Mouse (Mus musculus): ENCODE results near the gene Vps13c. TPM values are rescaled to one million over a fixed set of nuclear protein-coding genes. Genes with fewer than 3 reads are reported as not detected.

Gene Vps13c
- total and polyA plus RNA-seq, 3 experiments = 10.8 to 25.7 (median 18.4) TPM

- peaks cover 6 to 18% of the 10 kb centered on the region in 2 experiments for H3K4me1 ChIP-seq (ENCODE audit: control insufficient read depth in 1 of 2, insufficient read depth in 2 of 2)
- no peak overlapping the region for H3K4me2 ChIP-seq (ENCODE audit: insufficient read depth, low read depth, poor library complexity, severe bottlenecking)
- in situ Hi-C loops (cut with MboI; ENCODE audit: low pct_ligation_motif_present, low pct_unique_long_range_greater_than_20kb, low sequenced_read_pairs) = no loop called here
- no peak overlapping the region; the same call in 1 of the 2 replicates for H3K27ac ChIP-seq (ENCODE audit: insufficient read depth, low read depth)
- no peaks in the 10 kb centered on the region for H3K27me3 ChIP-seq (replicated peaks)
- H3K79me2 ChIP-seq (replicated peaks; ENCODE audit: control insufficient read depth, extremely low read depth, insufficient read depth, poor library complexity, severe bottlenecking) = no peaks in the 10 kb centered on the region
- no peaks in the 10 kb centered on the region for H3K9me3 ChIP-seq (replicated peaks; ENCODE audit: low read length)
- H3K9ac ChIP-seq (ENCODE audit: insufficient read depth, low read depth) = no peak overlapping the region
- dilution Hi-C loops (cut with MboI; ENCODE audit: extremely low pct_ligation_motif_present, extremely low pct_unique_long_range_greater_than_20kb, low sequenced_read_pairs) = no loop called here
- no peaks in the 10 kb centered on the region for H3K36me3 ChIP-seq (replicated peaks in 1 of 2; ENCODE audit: control insufficient read depth in 1 of 2, insufficient read depth in 1 of 2, low read length in 1 of 2)
- TF ChIP-seq KAT2A (IDR thresholded peaks at IDR 0.05; ENCODE audit: insufficient replicate concordance, low read length) = no peak
- no peak for TF ChIP-seq GABPA (IDR thresholded peaks at IDR 0.05; ENCODE audit: insufficient replicate concordance, low read depth, low read length)
- TF ChIP-seq MEF2A (IDR thresholded peaks at IDR 0.05; ENCODE audit: borderline replicate concordance, low read depth, low read length) = peak; percentile 91
- TF ChIP-seq CTCF (conservative IDR thresholded peaks at IDR 0.05 in 1 of 2, IDR thresholded peaks at IDR 0.05 in 1 of 2; ENCODE audit: low read depth in 2 of 2, low read length in 2 of 2) = no peak
- no peak for TF ChIP-seq ZMIZ1 (IDR thresholded peaks at IDR 0.05; ENCODE audit: low read depth, low read length)
- TF ChIP-seq IRF4 (IDR thresholded peaks at IDR 0.05; ENCODE audit: low read depth, low read length) = peak; percentile 51
- TF ChIP-seq RCOR1 (conservative IDR thresholded peaks at IDR 0.05; ENCODE audit: low read depth, low read length) = no peak
- TF ChIP-seq NELFE (IDR thresholded peaks at IDR 0.05; ENCODE audit: low read depth, low read length) = no peak
- peak; percentile 54 for TF ChIP-seq EP300 (IDR thresholded peaks at IDR 0.05; ENCODE audit: low read length)
- TF ChIP-seq ELF1 (IDR thresholded peaks at IDR 0.05; ENCODE audit: low read depth, low read length) = 0 out of 2 replicates have a peak, but pooled peaks have one; percentile 27
- TF ChIP-seq ZC3H11A (IDR thresholded peaks at IDR 0.05; ENCODE audit: low read depth, low read length) = no peak
- 0 out of 2 replicates have a peak, but pooled peaks have one; percentile 9 for TF ChIP-seq JUN (IDR thresholded peaks at IDR 0.05; ENCODE audit: insufficient read depth, low read depth, low read length)
- no peak for TF ChIP-seq POLR2AphosphoS2 (IDR thresholded peaks at IDR 0.05; ENCODE audit: low read depth, low read length)
- no peak for TF ChIP-seq HCFC1 (IDR thresholded peaks at IDR 0.05; ENCODE audit: low read depth, low read length)
- no peak for TF ChIP-seq MYC (IDR thresholded peaks at IDR 0.05; ENCODE audit: low read depth, low read length)
- no peak for TF ChIP-seq NRF1 (IDR thresholded peaks at IDR 0.05; ENCODE audit: low read depth, low read length)
- TF ChIP-seq SIN3A (IDR thresholded peaks at IDR 0.05; ENCODE audit: low read length) = no peak
- peak; percentile 54 for TF ChIP-seq ETS1 (conservative IDR thresholded peaks at IDR 0.05; ENCODE audit: low read depth, low read length)
- TF ChIP-seq USF1 (IDR thresholded peaks at IDR 0.05; ENCODE audit: low read depth, low read length) = no peak
- 0 out of 2 replicates have a peak, but pooled peaks have one; percentile 53 for TF ChIP-seq MAFK (IDR thresholded peaks at IDR 0.05; ENCODE audit: insufficient replicate concordance, low read length)
- TF ChIP-seq MAX (IDR thresholded peaks at IDR 0.05; ENCODE audit: low read length) = no peak
- no peak for TF ChIP-seq TBP (conservative IDR thresholded peaks at IDR 0.05; ENCODE audit: low read depth, low read length)
- TF ChIP-seq CHD1 (IDR thresholded peaks at IDR 0.05; ENCODE audit: low read depth, low read length) = no peak
- TF ChIP-seq MXI1 (IDR thresholded peaks at IDR 0.05; ENCODE audit: low read depth, low read length) = no peak
- no peak for TF ChIP-seq PAX5 (IDR thresholded peaks at IDR 0.05; ENCODE audit: low read length)
- TF ChIP-seq UBTF (IDR thresholded peaks at IDR 0.05; ENCODE audit: low read depth, low read length) = no peak
- TF ChIP-seq JUND (conservative IDR thresholded peaks at IDR 0.05; ENCODE audit: low read depth, low read length) = peak; percentile 39; the same call in 1 of the 2 replicates
- 0 out of 2 replicates have a peak, but pooled peaks have one; percentile 42 for TF ChIP-seq ZNF384 (IDR thresholded peaks at IDR 0.05; ENCODE audit: low read depth, low read length)
- TF ChIP-seq USF2 (conservative IDR thresholded peaks at IDR 0.05; ENCODE audit: low read depth, low read length) = no peak
- no peak for TF ChIP-seq ZKSCAN1 (IDR thresholded peaks at IDR 0.05; ENCODE audit: borderline replicate concordance, low read depth, low read length)
- no peak for TF ChIP-seq CHD2 (IDR thresholded peaks at IDR 0.05; ENCODE audit: low read length)
- no peak for TF ChIP-seq MAZ (IDR thresholded peaks at IDR 0.05; ENCODE audit: low read depth, low read length)
- no peak for TF ChIP-seq E2F4 (IDR thresholded peaks at IDR 0.05; ENCODE audit: insufficient replicate concordance, low read depth, low read length)
- TF ChIP-seq TCF12 (IDR thresholded peaks at IDR 0.05; ENCODE audit: low read depth, low read length) = no peak
- no peak for TF ChIP-seq SMC3 (IDR thresholded peaks at IDR 0.05; ENCODE audit: low read depth, low read length)
- TF ChIP-seq POLR2A (IDR thresholded peaks at IDR 0.05; ENCODE audit: low read depth, low read length) = no peak
- no peak for TF ChIP-seq RAD21 (IDR thresholded peaks at IDR 0.05; ENCODE audit: low read depth, low read length)
- TF ChIP-seq BHLHE40 (IDR thresholded peaks at IDR 0.05; ENCODE audit: low read depth, low read length) = 0 out of 2 replicates have a peak, but pooled peaks have one; percentile 20
- H3K4me3 ChIP-seq (replicated peaks in 1 of 3; ENCODE audit: low read depth in 2 of 3, low read length in 2 of 3, poor library complexity in 1 of 3) = no peak overlapping the region
- peak; percentile 74 for DNase-seq (ENCODE audit: extremely low read depth)
Observed at GRCm38 (mm10) chr9:67799078-67799819, 40.9 kb upstream of the Vps13c start.
